Mouse (Mus musculus) T-helper 17 cell (primary cell): ENCODE measurements around the gene Hsd17b1.

ENCODE experiments used
- in situ Hi-C, 2 experiments: fragments of 300-600 bp; cut with MboI, MseI; formaldehyde crosslinking; loops; 1 replicate in 1 of 2; 2 replicates in 1 of 2; pipeline ENCODE4 v1.15.1; 2025; ENCODE audit warnings: high pct_unique_total_duplicates in 2 of 2

Hsd17b1 gene

DNA sequence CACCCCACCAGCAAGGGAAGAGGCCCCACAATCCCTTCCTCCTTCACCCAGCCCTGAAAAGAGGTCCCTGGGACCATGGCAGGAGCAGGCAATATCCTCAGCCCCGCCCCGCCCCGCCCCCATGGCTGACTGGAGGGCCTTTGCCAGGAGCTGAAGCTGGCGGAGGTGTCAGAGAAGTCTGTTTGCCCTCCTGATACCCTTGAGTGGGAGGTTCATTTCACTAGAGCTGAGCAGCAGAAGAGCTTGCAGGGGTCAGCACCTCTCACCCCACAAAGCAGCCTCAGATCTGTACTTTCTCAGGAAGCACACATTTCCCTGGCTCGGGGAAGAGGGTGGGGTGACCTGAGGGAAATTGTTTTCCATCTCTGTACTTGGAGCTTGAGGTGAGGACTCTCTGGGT lies 19.5 kb upstream of the Hsd17b1 start:
- in situ Hi-C loops, result loop anchor here in 1 of 2 experiments (5.0 kb wide), 1 partner anchor 76 kb away; no protein-coding TSS in a partner anchor

DNA sequence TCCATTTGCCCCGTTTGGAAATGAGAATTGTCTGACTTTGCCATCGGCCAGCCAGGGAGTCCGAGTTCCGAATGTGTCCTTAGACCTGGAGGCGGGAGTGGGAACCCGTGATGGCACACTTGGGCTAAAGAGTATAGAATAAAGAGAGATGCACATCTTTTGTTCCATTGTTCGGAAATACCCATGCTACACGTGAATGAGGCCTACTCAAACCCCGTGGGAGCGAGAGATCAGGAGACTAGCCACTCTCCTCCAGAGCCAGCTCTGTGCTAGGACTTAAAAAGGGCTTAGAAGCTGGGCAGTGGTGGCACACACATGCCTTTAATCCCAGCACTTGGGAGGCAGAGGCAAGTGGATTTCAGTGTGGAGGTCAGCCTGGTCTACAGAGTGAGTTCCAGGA lies 18.7 kb upstream of the Hsd17b1 start:
- in situ Hi-C loops, result loop anchor here in 1 of 2 experiments (5.0 kb wide), 1 partner anchor 77 kb away; no protein-coding TSS in a partner anchor

DNA sequence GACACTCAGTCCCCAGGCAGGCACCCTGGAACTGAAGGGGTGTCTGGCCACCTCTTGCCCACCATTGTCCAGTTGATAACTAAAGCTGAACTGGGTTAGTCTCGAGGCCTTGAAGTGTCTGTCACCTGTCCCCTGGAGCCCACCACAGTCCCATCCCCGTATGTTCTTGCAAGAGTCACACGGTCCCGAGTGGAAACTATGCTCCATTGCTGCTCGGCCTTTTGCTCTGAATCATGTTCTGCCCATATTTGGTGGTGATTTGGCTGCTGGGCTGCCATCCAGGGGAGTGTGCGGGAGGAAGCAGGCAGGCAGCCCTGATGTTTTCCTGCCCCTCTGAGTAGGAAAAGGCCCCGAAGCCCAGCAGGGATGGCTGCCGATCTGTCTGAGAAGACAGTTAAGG lies 18.1 kb upstream of the Hsd17b1 start:
- in situ Hi-C loops, result loop anchor here (5.0 to 10.0 kb wide), 2 partner anchors 78 to 165 kb away; no protein-coding TSS in a partner anchor

DNA sequence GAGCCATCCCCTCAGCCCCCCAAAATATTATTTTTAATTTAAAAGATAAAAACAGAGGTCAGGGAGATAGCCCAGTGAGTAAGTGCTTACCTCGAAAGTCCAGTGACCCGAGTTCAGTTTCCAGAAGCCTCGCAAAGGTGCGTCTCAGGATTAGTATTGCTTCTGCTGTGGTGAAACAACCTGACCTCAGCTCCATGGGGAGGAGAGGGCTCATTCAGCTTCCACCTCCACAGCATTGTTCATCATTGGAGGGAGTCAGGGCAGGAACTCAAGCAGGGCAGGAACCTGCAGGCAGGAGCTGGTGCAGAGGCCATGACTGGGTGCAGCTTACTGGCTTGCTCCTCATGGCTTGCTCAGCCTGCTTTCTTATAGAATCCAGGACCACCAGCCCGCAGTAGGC lies 17.2 kb upstream of the Hsd17b1 start:
- in situ Hi-C loops, result loop anchor here (5.0 to 10.0 kb wide), 2 partner anchors 79 to 166 kb away; no protein-coding TSS in a partner anchor

DNA sequence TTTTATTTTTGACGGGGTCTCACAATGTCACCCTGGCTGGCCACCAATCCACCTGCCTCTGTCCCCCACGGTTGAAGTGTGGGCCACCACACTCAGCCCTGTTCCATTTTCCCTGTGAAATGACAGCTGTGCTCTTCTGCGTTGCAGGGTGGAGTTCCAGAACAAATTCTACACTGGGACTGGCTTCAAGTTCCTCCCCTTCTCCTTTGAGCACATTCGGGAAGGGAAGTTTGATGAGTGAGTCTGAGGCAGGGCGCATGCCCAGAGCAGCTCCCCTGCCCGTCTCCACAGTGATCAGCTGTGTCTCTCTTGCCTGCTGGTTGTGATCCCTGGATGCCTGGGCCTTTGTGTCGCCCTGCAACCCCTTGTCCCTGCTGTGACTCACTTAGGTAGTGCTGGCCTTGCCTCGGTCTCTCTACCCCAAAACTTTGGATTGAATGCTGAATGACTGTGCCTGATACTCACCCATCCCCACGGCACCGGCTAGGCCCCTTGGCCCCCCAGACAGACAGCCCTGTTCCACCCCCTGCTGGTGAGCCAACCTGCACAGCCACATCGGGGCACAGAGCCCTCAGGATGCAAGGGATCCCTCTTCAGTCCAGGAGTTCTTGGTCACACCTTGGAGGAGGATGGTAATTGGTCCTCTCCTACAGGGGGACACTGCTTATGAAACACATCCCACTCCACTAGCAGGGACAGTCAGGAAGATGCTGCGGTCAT lies 15.9 kb upstream of the Hsd17b1 start:
- in situ Hi-C loops, result loop anchor here (5.0 to 10.0 kb wide), 2 partner anchors 80 to 168 kb away; no protein-coding TSS in a partner anchor

DNA sequence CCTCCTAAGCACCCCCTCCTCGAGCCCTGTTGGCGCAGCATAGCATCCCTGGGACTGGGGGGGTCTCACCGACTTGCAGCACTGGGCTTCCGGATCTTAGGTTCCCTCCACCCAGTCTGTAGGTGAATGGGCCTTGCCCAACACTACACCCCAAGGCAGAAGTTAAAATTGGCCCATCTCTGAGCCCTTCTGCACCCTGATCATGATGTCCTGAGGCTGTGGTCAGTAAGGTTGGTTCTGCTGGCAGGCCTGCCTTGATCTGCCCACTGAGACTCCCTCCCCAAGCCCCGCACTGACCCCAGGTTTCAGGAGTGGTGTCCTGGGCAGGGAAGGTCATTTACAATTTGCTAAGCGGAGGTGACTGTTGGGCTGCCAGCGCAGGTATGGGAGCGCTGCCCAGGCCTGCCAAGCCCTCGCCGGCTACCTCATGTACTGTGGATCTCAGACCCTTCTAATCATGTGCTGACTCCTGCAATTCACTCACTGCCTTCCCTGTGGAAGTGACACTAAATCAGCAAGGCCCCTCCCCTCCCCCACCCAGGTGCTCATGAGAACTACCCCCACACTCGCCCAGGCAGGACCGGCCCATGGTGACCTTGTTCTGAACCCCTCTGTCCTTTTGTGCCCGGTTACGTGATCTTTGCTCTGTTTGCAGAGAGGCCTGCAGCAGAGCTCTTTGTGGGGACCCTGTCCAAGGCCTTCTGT lies 15.1 kb upstream of the Hsd17b1 start:
- in situ Hi-C loops, result loop anchor here (5.0 to 10.0 kb wide), 2 partner anchors 81 to 168 kb away; no protein-coding TSS in a partner anchor

DNA sequence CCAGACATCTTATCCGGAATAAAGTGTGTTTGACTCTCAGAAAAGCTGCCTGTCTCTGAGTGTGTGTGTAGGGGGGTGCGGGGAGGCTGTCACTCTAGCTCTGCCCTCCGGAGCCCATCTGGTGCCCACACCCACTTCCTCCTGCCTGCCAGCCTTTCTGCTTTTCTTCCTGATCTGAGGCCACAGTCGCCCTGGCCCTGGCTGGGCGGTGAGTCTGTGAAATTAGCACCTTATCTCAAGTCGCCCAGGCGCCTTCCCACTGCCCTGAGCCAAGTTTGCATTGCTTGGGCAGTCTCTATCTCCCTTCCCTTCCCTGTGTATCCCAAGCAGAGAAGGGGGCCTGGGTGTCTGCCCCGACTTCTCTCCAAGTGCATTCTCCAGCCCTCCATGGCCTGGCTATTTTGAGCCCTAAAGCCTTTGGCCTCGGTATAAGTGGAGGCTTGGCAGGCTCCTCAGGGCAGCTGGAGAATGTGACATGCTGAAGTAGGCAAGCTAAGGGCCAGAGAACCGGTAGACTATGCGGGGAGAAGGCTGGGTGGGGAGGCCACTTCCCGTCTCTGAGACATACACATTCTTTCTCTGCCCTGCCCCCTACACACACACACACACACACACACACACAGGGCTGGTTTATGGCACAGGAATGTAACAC lies 14.4 kb upstream of the Hsd17b1 start:
- in situ Hi-C loops, result loop anchor here (5.0 to 10.0 kb wide), 2 partner anchors 82 to 169 kb away; no protein-coding TSS in a partner anchor

DNA sequence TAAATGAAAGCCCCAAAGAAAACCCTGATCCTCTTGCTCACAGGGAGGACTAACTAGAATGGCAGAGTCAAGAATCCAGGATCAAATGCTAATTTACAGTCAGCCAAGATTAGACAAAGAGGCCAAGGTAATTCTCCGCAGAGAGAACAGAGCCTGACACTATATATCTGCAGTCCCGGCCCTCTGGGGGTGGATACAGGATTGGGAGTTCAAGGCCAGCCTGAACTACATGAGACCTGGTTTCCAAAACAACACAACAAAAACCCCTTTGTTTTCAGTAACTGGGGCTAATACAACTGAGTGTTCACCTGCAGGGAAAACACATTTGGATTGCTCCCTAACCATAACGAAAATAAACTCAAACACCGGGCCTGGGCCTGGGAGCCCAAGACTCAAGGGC lies 13.7 kb upstream of the Hsd17b1 start:
- in situ Hi-C loops, result loop anchor here (5.0 to 10.0 kb wide), 2 partner anchors 82 to 170 kb away; no protein-coding TSS in a partner anchor

DNA sequence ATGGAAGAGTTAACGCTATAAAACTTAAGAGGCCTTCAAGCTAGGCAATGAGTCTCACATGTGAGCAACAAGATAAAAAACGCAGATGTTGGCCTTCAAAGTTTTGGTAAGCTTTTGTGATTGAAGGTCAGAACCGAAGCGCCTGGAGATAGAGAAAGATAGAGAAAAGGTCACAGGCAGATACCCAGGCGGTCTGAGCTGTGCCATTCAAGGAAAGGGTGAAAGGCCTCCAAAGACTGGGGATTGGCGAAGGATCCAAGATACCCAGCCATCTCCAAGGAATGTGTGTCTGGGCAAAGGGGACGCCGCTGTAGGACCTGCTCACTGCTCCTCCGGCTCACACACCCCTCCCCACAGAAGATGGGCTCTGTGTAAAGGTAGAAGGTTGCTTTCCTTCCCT lies 13.2 kb upstream of the Hsd17b1 start:
- in situ Hi-C loops, result loop anchor here in 1 of 2 experiments (10.0 kb wide), 1 partner anchor 170 kb away; no protein-coding TSS in a partner anchor

DNA sequence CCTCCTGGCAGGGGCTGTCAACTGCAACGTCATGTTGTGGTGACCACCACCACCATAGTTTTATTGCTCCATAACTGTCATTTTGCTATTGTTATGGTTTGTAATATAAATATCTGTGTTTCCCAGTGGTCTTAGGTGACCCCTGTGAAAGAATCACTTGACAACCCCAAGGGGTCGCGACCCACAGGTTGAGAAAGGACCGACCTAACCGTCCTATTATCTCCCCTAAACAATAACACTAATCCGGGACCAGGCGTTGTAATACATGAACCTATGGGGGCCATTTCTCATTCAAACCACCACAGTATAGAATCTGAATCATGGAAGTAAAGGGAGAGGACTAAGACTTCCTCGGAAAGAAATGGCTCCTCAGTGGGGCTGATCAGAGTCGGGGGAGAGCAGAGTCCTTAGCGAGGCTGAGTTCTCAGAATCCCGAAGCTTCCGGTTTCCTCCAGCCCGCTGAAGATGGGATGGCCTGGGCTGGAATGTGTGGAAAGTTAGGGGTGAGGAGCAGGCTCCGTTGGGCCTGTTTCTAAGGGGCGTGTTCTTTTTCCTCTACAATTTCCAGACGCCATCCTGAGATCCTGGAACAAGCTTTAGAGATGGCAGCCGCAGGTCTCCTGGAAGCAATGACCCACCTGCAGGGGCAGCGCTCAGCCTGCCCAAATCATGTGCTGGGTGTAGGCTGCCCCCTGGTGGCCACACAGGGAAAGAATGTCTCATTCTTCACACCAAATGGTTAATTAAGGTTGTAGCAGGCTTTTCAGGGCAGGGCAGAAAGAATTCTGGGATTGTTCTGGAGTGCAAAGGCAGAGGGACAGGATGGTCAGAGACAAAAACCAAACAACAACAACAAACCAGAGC lies 11.4 kb upstream of the Hsd17b1 start:
- in situ Hi-C loops, result loop anchor here in 1 of 2 experiments (10.0 kb wide), 1 partner anchor 172 kb away; no protein-coding TSS in a partner anchor

DNA sequence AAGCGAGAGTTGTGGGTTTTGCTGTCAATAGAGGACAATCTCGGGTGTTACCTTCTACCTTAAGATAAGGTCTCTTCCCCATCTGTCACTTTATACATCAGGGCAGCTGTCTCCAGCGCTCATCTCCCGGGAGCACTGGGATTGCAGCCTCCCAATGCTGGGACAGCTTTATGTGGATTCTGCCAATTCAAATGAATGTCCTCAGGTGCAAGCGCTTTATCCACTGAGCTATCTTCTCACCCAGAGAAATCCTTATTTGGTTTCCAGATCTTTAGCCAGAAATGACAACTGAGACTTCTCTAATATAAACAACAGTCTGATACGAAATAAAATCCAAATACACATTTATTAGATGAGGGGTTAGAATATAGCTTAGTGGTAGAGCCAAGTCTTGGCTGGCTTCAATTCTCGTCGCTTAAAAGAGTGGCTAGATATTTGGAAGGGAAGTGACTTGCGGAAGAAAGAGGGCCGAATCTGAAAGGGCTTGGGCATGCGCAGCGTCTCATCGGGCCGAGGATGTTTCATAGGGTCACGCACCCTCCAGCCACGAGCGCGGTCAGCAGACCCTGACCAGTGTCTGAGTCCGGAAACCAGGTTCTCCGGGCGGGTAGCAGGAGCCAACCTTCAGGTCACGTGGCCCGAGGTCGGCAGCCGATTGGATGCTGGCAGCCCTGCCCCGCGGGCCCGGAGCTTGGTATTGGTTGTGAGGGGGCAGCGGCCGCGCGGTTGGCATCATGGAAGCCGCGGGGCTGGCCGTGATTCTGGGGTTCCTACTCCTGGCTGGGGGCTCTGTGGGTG lies 8.6 kb upstream of the Hsd17b1 start, which contains the start of gene Naglu:
Naglu (plus strand) TSS at position 622 of the 798 bp plus-strand sequence.
- in situ Hi-C loops, result loop anchor here in 1 of 2 experiments (10.0 kb wide), 1 partner anchor 175 kb away; no protein-coding TSS in a partner anchor

DNA sequence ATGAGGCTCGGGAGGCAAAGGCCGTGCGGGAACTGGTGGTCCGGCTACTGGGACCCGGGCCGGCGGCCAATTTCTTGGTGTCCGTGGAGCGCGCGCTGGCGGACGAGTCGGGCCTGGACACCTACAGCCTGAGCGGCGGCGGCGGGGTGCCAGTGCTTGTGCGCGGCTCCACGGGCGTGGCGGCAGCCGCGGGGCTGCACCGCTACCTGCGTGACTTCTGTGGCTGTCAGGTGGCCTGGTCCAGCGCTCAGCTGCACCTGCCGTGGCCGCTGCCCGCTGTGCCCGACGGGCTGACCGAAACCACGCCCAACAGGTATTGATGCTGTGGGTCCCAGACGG lies 8.1 kb upstream of the Hsd17b1 start:
- in situ Hi-C loops, result no loop called here

DNA sequence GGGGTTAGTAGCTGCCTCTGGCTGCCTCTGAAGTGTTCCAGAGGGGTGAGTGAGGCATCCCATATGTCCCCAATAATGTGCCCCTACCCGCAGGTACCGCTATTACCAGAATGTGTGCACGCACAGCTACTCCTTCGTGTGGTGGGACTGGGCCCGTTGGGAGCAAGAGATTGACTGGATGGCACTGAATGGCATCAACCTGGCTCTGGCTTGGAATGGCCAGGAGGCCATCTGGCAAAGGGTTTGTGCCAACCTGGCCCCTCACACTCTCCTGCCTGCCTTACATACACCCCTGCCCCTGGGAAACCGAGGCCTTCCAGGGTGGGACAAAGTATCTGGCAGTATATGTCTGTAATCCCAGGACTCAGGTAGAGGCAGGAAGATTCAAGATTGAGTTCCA lies 7.2 kb upstream of the Hsd17b1 start:
- in situ Hi-C loops, result no loop called here

DNA sequence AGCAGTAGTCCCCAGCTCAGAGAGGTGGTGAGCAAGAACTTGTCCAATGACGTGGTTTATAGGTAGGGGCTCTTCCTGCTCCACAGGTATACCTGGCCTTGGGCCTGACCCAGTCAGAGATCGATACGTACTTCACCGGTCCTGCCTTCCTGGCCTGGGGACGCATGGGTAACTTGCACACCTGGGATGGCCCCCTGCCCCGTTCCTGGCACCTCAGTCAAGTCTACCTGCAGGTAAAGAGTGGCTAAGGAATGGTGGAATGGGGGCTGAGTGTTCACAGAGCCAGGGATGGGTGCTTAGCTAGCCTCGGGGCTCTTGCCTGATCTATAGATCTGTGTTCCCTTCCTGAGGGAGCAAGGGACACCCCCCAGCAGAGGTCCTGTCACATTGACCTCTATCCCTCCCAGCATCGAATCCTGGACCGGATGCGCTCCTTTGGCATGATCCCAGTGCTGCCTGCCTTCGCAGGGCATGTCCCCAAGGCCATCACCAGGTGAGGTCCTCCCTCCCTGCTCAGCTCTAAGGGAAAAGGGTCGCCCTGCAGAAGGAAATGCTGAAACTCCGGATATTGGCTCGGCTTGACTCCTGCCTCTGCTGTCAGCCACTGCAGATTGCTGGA lies 6.3 kb upstream of the Hsd17b1 start:
- in situ Hi-C loops, result no loop called here

DNA sequence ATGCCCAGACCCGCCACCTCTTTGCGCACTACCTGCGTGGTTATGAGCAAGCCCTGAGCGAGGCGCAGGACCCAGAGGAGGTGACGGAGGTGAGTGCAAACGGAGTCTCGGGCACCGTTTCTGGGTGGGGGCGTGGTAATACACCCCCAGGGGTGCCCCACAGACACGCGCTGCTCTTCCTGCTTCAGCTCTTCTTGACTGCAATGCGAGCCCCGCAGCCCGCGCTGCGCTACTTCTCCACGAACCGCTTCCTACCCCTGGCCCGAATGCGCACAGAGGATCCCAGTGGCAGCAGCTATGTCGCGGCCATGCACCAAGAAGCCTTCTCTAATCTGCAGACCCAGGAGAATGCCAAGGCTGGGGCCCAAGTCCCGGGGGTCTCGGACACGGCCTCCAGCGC lies 1.5 kb downstream of the Hsd17b1 start:
- in situ Hi-C loops, result loop anchor here in 1 of 2 experiments (5.0 kb wide), 1 partner anchor 103 kb away; no protein-coding TSS in a partner anchor

DNA sequence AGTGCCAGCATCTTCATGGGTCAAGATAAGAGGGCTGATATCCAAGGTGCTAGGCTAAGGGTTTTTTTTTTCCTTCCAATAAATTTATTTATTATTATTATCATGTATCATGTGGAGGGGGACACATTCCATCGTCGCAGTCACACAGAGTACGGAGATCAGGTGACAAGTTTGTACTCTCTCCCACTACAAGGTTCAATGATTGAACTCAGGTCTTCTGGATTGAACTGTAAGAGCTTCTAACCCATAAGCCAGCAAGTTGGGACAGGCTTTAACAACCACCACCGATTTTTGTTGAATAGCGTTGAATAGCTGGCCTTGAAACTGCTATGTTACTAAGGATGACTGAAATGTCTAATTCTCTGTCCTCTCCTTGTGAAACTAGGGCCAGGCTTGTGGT lies 2.2 kb downstream of the Hsd17b1 start:
- in situ Hi-C loops, result loop anchor here in 1 of 2 experiments (5.0 kb wide), 1 partner anchor 102 kb away; no protein-coding TSS in a partner anchor

DNA sequence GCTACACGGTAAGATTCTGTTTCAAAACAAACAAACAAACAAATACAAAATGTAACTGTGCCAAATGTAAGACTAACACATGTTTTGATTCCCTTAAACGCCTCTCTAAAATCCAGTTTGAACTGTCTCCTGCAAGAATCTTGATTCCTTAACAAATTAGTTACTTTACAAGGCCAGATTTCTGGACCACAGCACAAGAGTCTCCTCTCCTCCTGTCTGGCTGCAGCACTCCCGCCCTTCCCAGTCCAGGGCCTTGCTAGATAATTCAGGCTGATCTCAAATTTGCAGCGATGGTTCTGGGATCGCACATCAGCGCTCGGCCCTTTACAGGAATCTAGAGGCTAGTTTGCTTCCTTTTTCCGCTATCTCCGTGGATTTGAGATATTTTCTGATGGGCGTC lies 3.4 kb downstream of the Hsd17b1 start:
- in situ Hi-C loops, result loop anchor here in 1 of 2 experiments (5.0 kb wide), 1 partner anchor 101 kb away; no protein-coding TSS in a partner anchor

DNA sequence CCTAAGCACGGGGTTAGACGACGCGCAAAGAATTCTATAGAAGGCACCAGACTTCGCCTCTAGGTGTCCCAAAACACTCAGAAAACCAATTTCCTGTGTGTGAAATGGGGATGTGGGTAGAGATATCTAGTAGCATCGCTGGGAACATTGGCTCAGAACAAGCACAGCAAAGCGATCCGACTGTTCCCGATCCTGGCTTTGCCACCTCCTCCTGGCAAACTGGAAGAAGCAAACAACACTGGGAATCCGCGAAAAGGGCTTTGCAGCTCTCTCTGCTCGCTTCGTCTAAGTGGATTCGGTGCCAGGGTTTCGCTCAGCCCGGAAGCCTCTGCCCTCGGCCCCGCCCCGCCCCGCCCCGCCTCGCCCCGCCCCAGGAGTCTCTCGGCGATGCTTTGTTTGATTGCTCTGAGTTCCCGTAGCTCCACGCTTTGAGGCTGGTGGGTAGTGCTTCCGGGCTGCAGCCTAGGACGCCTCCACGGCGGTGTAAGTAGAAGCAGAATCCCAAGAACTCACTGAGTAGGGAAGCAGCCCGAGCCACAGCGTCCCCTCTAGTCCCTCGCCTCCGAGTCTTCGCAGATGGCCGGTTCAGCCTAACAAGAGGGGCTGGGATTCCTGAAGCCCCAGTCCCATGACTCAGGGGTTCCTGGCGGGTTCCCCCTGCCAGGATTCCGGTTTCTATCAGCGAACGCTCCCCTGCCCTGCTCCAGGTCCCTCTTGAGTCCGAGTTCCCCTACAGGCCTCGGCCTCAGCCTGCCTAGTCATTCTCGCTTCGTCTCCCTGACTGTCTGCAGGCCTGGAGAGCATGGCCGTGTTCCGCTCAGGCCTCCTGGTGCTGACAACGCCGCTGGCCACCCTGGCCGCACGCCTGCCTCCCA lies 4.2 kb downstream of the Hsd17b1 start, which contains the start of gene Coasy:
Coasy (plus strand) TSS at position 358 of the 875 bp plus-strand sequence.
- in situ Hi-C loops, result loop anchor here in 1 of 2 experiments (5.0 kb wide), 1 partner anchor 100 kb away; no protein-coding TSS in a partner anchor
